Mouse (Mus musculus): Measurements from ENCODE around the gene Dot1l. TPM values are rescaled to one million over a fixed set of nuclear protein-coding genes. Genes with fewer than 3 reads are reported as not detected.

Dot1l gene
- polyA plus RNA-seq, 1 experiment from 2014 or later: 4.6 TPM

DNA sequence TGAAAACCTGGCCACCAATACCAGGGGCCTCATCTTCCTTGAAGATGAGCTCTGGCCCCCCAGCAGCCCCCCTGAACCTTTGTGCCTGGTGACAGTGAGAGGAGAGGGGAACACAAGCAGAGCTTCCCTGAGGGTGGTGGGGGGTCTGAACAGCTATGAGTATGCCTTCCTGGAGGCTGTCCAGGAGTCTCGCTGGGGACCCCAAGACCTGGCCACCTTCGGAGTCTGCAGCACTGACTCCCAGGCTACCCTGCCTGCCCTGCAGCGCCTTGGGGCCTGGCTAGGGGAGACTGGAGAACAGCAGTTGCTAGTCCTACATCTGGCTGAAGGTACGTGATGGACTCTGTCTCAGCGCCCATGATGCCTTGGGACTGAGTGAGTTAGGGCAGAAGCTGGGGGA, 50.3 kb downstream of the Dot1l start:
- no peak for ATAC-seq
- TF ChIP-seq EP300 (IDR thresholded peaks at IDR 0.05; ENCODE audit: low read depth): no peak
- TF ChIP-seq CTCF (IDR thresholded peaks at IDR 0.05; ENCODE audit: low read depth): no peak
- Histone ChIP-seq H3K9me3 (ENCODE audit: low read length) (no peaks in the 10 kb centered on the region), H3K4me1 (ENCODE audit: insufficient read depth) (peaks cover 29% of the 10 kb centered on the region), H3K4me2 (ENCODE audit: low read depth, low read length) (no peak overlapping the region), H3K27me3 (ENCODE audit: insufficient read depth, low read length) (peaks cover 29% of the 10 kb centered on the region), H3K4me3 (ENCODE audit: low read depth, low read length) (no peak overlapping the region), H3K9ac (replicated peaks) (no peak overlapping the region), H3K36me3 (replicated peaks; ENCODE audit: insufficient read depth, low read length) (peaks cover 48% of the 10 kb centered on the region), H3K27ac (ENCODE audit: low read depth) (no peak overlapping the region)
- no peak for DNase-seq
- WGBS (ENCODE audit: insufficient replicate concordance): 67% methylated on average over 5 of the region's 5 CpGs

DNA sequence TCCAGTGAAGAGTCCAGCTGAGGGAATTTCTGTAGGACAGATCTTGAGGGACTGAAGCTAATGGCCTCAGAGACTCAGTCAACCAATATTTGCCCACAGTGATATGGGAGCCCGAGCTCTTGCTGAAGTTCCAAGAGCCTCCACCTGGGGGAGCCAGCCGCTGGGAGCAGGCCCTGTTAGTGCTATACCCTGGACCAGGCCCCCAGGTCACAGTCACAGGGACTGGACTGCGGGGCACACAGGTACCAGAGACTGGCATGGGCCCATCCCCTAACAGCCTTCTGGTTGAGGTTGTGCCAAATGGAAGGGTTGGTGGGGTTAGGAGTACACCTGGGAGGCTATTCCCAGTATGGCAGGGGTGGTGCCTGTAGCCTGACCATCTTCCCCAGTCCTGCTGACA, 50.9 kb downstream of the Dot1l start:
- Histone ChIP-seq H3K9me3 (ENCODE audit: low read length) (no peaks in the 10 kb centered on the region), H3K27ac (ENCODE audit: low read depth) (no peak overlapping the region), H3K4me2 (ENCODE audit: low read depth, low read length) (no peak overlapping the region), H3K27me3 (ENCODE audit: insufficient read depth, low read length) (peaks cover 32% of the 10 kb centered on the region), H3K9ac (replicated peaks) (no peak overlapping the region), H3K4me3 (ENCODE audit: low read depth, low read length) (no peak overlapping the region), H3K4me1 (ENCODE audit: insufficient read depth) (peaks cover 27% of the 10 kb centered on the region), H3K36me3 (replicated peaks; ENCODE audit: insufficient read depth, low read length) (peaks cover 44% of the 10 kb centered on the region)
- peak; percentile 78 for ATAC-seq
- DNase-seq: peak; percentile 92
- TF ChIP-seq EP300 (IDR thresholded peaks at IDR 0.05; ENCODE audit: low read depth) (no peak), CTCF (IDR thresholded peaks at IDR 0.05; ENCODE audit: low read depth) (peak; percentile 91)
- 10% methylated on average over 3 of the region's 3 CpGs for WGBS (ENCODE audit: insufficient replicate concordance)

DNA sequence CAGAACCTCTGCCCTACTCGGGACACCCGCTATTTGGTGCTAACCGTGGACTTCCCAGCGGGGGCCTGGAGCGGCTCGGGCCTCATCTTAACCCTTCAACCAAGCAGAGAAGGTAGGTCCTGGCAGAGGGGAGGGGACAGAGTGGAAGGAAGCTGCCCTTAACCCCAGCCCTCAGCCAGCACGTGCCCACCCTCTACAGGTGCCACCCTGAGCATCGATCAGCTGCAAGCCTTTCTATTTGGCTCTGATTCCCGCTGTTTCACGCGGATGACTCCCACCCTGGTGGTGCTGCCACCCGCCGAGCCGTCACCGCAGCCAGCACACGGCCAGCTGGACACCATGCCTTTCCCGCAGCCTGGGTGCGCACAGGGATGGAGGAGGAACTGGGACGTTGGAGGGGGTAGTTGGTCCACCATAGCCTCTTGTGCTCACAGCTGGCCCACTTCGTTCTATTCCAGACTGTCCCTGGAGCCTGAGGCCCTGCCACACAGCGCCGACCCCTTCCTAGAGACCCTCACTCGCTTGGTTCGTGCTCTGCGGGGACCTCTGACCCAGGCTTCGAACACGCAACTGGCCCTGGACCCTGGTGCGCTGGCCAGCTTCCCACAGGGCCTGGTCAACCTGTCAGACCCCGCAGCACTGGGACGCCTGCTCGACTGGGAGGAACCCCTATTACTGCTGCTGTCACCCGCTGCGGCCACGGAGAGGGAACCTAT, 51.5 kb downstream of the Dot1l start:
- Histone ChIP-seq H3K4me1 (ENCODE audit: insufficient read depth) (peaks cover 27% of the 10 kb centered on the region), H3K4me2 (ENCODE audit: low read depth, low read length) (peak overlapping the region; percentile 76), H3K9me3 (ENCODE audit: low read length) (no peaks in the 10 kb centered on the region), H3K27ac (ENCODE audit: low read depth) (no peak overlapping the region), H3K36me3 (replicated peaks; ENCODE audit: insufficient read depth, low read length) (peaks cover 39% of the 10 kb centered on the region), H3K9ac (replicated peaks) (no peak overlapping the region), H3K4me3 (ENCODE audit: low read depth, low read length) (peak overlapping the region; percentile 32), H3K27me3 (ENCODE audit: insufficient read depth, low read length) (peaks cover 32% of the 10 kb centered on the region)
- no peak for TF ChIP-seq CTCF (IDR thresholded peaks at IDR 0.05; ENCODE audit: low read depth)
- no peak for TF ChIP-seq EP300 (IDR thresholded peaks at IDR 0.05; ENCODE audit: low read depth)
- ATAC-seq (peak; percentile 5), DNase-seq (no peak)
- WGBS (ENCODE audit: insufficient replicate concordance): 52% methylated on average over 34 of the region's 34 CpGs

DNA sequence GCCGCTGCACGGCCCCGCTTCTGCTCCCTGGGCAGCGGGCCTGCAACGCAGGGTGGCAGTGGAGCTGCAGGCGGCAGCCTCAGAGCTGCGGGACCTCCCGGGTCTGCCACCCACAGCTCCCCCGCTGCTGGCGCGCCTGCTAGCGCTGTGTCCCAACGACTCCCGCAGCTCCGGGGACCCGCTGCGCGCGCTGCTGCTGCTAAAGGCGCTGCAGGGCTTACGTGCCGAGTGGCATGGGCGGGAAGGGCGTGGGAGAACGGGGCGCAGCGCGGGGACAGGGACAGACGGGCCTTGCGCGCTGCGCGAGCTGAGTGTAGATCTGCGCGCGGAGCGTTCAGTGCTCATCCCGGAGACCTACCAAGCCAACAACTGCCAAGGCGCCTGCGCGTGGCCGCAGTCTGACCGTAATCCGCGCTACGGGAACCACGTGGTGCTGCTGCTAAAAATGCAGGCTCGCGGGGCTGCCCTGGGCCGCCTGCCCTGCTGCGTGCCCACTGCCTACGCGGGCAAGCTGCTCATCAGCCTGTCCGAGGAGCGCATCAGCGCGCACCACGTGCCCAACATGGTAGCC, 52.1 kb downstream of the Dot1l start:
- WGBS (ENCODE audit: insufficient replicate concordance): 5% methylated on average over 53 of the region's 58 CpGs
- DNase-seq (peak; percentile 66), ATAC-seq (peak; percentile 55)
- Histone ChIP-seq H3K9ac (replicated peaks) (no peak overlapping the region; the same call in 1 of the 2 replicates), H3K4me1 (ENCODE audit: insufficient read depth) (peaks cover 27% of the 10 kb centered on the region), H3K4me3 (ENCODE audit: low read depth, low read length) (peak overlapping the region; percentile 32), H3K9me3 (ENCODE audit: low read length) (no peaks in the 10 kb centered on the region), H3K27me3 (ENCODE audit: insufficient read depth, low read length) (peaks cover 32% of the 10 kb centered on the region), H3K27ac (ENCODE audit: low read depth) (no peak overlapping the region), H3K36me3 (replicated peaks; ENCODE audit: insufficient read depth, low read length) (peaks cover 32% of the 10 kb centered on the region), H3K4me2 (ENCODE audit: low read depth, low read length) (peak overlapping the region; percentile 76)
- 0 out of 2 replicates have a peak, but pooled peaks have one; percentile 12 for TF ChIP-seq CTCF (IDR thresholded peaks at IDR 0.05; ENCODE audit: low read depth)
- TF ChIP-seq EP300 (IDR thresholded peaks at IDR 0.05; ENCODE audit: low read depth): no peak

DNA sequence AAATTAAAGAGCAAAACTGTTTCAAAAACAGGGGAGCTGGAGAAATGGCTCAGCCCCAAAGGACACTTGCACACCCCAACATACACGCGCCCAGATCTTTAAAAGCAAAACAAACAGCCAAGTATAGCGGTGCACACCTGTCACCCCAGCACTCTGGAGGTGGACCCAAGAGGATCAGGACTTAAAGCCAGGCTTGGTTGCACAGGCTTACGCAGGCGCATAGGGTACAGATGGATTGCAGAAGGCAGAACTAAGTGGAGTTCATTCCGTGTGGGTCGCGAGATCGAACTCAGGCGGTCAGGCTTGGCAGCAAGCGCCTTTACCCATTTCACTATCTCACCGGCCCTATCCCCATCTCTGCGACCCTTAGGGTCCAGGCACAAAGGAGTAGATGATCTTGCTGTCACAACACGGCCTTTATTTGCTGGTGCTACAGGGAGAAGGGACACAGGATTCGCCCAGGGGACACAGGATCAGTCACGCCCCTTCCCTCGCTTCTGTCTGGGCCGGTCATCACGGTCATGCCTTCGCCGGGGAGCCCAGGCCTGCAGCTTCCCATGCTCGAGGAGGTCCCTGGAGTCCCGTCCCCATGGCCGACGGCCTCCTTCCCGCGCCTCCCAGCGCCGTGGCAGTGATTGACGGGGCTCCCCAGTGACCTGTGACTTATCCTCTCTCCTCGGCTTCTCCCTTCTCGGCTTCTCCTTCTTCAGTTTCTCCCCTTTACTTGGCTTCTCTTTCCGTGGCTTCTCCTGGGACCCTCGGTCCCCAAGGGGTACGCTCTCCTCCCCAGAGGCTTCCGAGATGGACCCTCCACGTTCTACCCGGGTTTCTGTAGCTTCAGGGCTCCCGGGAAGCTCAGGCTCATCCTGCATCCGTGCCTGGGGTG, 53.3 kb downstream of the Dot1l start:
- 23% methylated on average over 40 of the region's 40 CpGs for WGBS (ENCODE audit: insufficient replicate concordance)
- Histone ChIP-seq H3K4me1 (ENCODE audit: insufficient read depth) (peaks cover 27% of the 10 kb centered on the region), H3K27ac (ENCODE audit: low read depth) (no peak overlapping the region), H3K9ac (replicated peaks) (0 out of 2 replicates have a peak overlapping the region, but pooled peaks have one; percentile 21), H3K4me3 (ENCODE audit: low read depth, low read length) (peak overlapping the region; percentile 8; the same call in 1 of the 2 replicates), H3K4me2 (ENCODE audit: low read depth, low read length) (peak overlapping the region; percentile 76), H3K36me3 (replicated peaks; ENCODE audit: insufficient read depth, low read length) (peaks cover 21% of the 10 kb centered on the region), H3K9me3 (ENCODE audit: low read length) (no peaks in the 10 kb centered on the region), H3K27me3 (ENCODE audit: insufficient read depth, low read length) (peaks cover 32% of the 10 kb centered on the region)
- no peak for ATAC-seq
- no peak for TF ChIP-seq CTCF (IDR thresholded peaks at IDR 0.05; ENCODE audit: low read depth)
- no peak for DNase-seq

All from liver, postnatal 0 days (tissue).